ENCODE assay signal across 33 mouse cellular contexts in genomic region chr3:70201334-70201943, GRCm38 (mm10).
A peak's percentile ranks its signal among the peaks of the same experiment; 100 is the strongest.
DNase-seq lines count a peak whose midpoint lies in the region; ATAC-seq and TF ChIP-seq lines count a peak whose summit lies in the region.
"Had no signal": no experiment of that assay in that cellular context is flagged by ENCODE, and none has a peak within 500 bp of the region (broad histone marks: within the 10 kb centered on the region; RNA-seq: fewer than 3 reads in every experiment).

No protein-coding gene starts in this region.

- H3K27ac ChIP-seq in embryonic facial prominence, embryonic 14.5 days (replicated peaks; ENCODE audit: low read depth, low read length) = no peak overlapping the region
- no peak overlapping the region for H3K27ac ChIP-seq in embryonic facial prominence, embryonic 10.5 days (replicated peaks)
- H3K27ac ChIP-seq in left cerebral cortex, adult 2 months = peak overlapping the region; percentile 63; the same call in 1 of the 2 replicates
- H3K27ac ChIP-seq: embryonic facial prominence, embryonic 12.5 days; forebrain, embryonic 10.5 days; gastrocnemius, adult 2 months; heart, adult 2 months; heart, embryonic 13.5 days; hindbrain, embryonic 15.5 days; liver, embryonic 12.5 days; stomach, embryonic 15.5 days had no signal

- H3K9me3 ChIP-seq in embryonic facial prominence, embryonic 14.5 days (ENCODE audit: control insufficient read depth, low read length) = no peaks in the 10 kb centered on the region
- H3K9me3 ChIP-seq in embryonic facial prominence, embryonic 10.5 days = no peaks in the 10 kb centered on the region
- H3K9me3 ChIP-seq: embryonic facial prominence, embryonic 12.5 days; forebrain, embryonic 10.5 days; heart, embryonic 13.5 days; hindbrain, embryonic 15.5 days; liver, embryonic 12.5 days; stomach, embryonic 15.5 days had no signal

- DNase-seq in embryonic facial prominence, embryonic 14.5 days (ENCODE audit: low spot score) = peak; percentile 24
- DNase-seq in embryonic facial prominence, embryonic 10.5 days (ENCODE audit: low spot score) = no peak
- DNase-seq in left cerebral cortex, adult 11 months (ENCODE audit: low spot score) = peak; percentile 29
- DNase-seq in left cerebral cortex, postnatal 4 days = no peak
- DNase-seq in left cerebral cortex, adult 2 months (ENCODE audit: extremely low spot score in 1 of 2, low spot score in 2 of 2) = no peak
- DNase-seq in telencephalon, adult 2 months (ENCODE audit: low read depth, low spot score) = peak; percentile 81
- no peak for DNase-seq in cerebellum, postnatal 25 days
- DNase-seq in MN1 (ENCODE audit: low spot score) = no peak
- DNase-seq: adrenal gland, postnatal 10 days; cerebellum, adult 11 months; cerebellum, adult 9-11 months; gastrocnemius, adult 2 months; gastrocnemius, postnatal 36 days; heart, adult 2 months; heart, postnatal 10 days; kidney, adult 11 months; kidney, postnatal 14 days; liver, postnatal 0 days; lung, postnatal 36 days; thymus, adult 18-20 months; thymus, postnatal 25 days had no signal

- ATAC-seq in embryonic facial prominence, embryonic 14.5 days (ENCODE audit: low read depth) = no peak
- ATAC-seq: forebrain, embryonic 16.5 days; inflammation-experienced regulatory T-cells, adult 6 months; liver, embryonic 12.5 days; liver, postnatal 0 days; midbrain, embryonic 16.5 days; Patski had no signal

- no peaks in the 10 kb centered on the region for H3K27me3 ChIP-seq in embryonic facial prominence, embryonic 14.5 days (replicated peaks; ENCODE audit: control insufficient read depth, insufficient read depth, low read length)
- no peaks in the 10 kb centered on the region for H3K27me3 ChIP-seq in embryonic facial prominence, embryonic 10.5 days (replicated peaks; ENCODE audit: low read depth, poor library complexity, severe bottlenecking)
- H3K27me3 ChIP-seq: embryonic facial prominence, embryonic 12.5 days; heart, embryonic 13.5 days; hindbrain, embryonic 15.5 days; liver, embryonic 12.5 days; Patski; stomach, embryonic 15.5 days had no signal

- H3K4me1 ChIP-seq in embryonic facial prominence, embryonic 14.5 days (ENCODE audit: control insufficient read depth, insufficient read depth, low read length) = no peaks in the 10 kb centered on the region
- H3K4me1 ChIP-seq in embryonic facial prominence, embryonic 10.5 days = no peaks in the 10 kb centered on the region
- H3K4me1 ChIP-seq: embryonic facial prominence, embryonic 12.5 days; heart, embryonic 13.5 days; hindbrain, embryonic 15.5 days; liver, embryonic 12.5 days; stomach, embryonic 15.5 days had no signal

- no peak for TF ChIP-seq CTCF in left cerebral cortex, adult 2 months (IDR thresholded peaks at IDR 0.05)

- H3K4me3 ChIP-seq in embryonic facial prominence, embryonic 14.5 days (ENCODE audit: low read depth, low read length) = no peak overlapping the region
- H3K4me3 ChIP-seq in embryonic facial prominence, embryonic 10.5 days = no peak overlapping the region
- H3K4me3 ChIP-seq in left cerebral cortex, adult 2 months = no peak overlapping the region
- H3K4me3 ChIP-seq: embryonic facial prominence, embryonic 12.5 days; forebrain, embryonic 10.5 days; gastrocnemius, adult 2 months; heart, adult 2 months; heart, embryonic 13.5 days; hindbrain, embryonic 15.5 days; liver, embryonic 12.5 days; stomach, embryonic 15.5 days had no signal

- intact Hi-C loops in left cerebral cortex, postnatal 4 days (cut with DNase I) = no loop called here
- intact Hi-C loops in left cerebral cortex, adult 2 months (cut with DNase I) = loop anchor here (2.0 to 5.0 kb wide), 2 partner anchors 109 to 221 kb away; no protein-coding TSS in a partner anchor

- no peak overlapping the region for H3K9ac ChIP-seq in embryonic facial prominence, embryonic 14.5 days (ENCODE audit: low read depth, low read length)
- H3K9ac ChIP-seq: embryonic facial prominence, embryonic 12.5 days; heart, embryonic 13.5 days; hindbrain, embryonic 15.5 days; liver, embryonic 12.5 days; liver, postnatal 0 days; stomach, embryonic 15.5 days had no signal

- 74% methylated on average over 3 of the region's 3 CpGs for WGBS in embryonic facial prominence, embryonic 14.5 days
- 83% methylated on average over 3 of the region's 3 CpGs for WGBS in embryonic facial prominence, embryonic 10.5 days

- H3K36me3 ChIP-seq in embryonic facial prominence, embryonic 14.5 days (ENCODE audit: control insufficient read depth, insufficient read depth, low read length) = no peaks in the 10 kb centered on the region
- no peaks in the 10 kb centered on the region for H3K36me3 ChIP-seq in embryonic facial prominence, embryonic 10.5 days (replicated peaks)
- H3K36me3 ChIP-seq: embryonic facial prominence, embryonic 12.5 days; forebrain, embryonic 10.5 days; G1E; heart, embryonic 13.5 days; hindbrain, embryonic 15.5 days; liver, embryonic 12.5 days; stomach, embryonic 15.5 days had no signal

- no peak overlapping the region for H3K4me2 ChIP-seq in embryonic facial prominence, embryonic 14.5 days (ENCODE audit: low read depth, low read length)
- H3K4me2 ChIP-seq: embryonic facial prominence, embryonic 12.5 days; heart, embryonic 13.5 days; hindbrain, embryonic 15.5 days; liver, embryonic 12.5 days; midbrain, embryonic 11.5 days; stomach, embryonic 15.5 days had no signal

Comparison
In these comparisons a context has a peak if more than half of its experiments do, and no peak if none do; other contexts are left out.
1. DNase-seq: peak in embryonic facial prominence, embryonic 14.5 days (single experiment), left cerebral cortex, adult 11 months (single experiment) and telencephalon, adult 2 months (single experiment); none in embryonic facial prominence, embryonic 10.5 days (single experiment), left cerebral cortex, postnatal 4 days (single experiment), left cerebral cortex, adult 2 months (0 of 2), cerebellum, postnatal 25 days (0 of 2) and MN1 (single experiment).